Mouse (Mus musculus): ENCODE measurements at regions not wholly inside any gene's neighbourhood (a gene's known extent, or its start where the extent isn't known, plus 50 kb on each side); places are given as distances from the start of the nearest gene placed in this dataset.

DNA sequence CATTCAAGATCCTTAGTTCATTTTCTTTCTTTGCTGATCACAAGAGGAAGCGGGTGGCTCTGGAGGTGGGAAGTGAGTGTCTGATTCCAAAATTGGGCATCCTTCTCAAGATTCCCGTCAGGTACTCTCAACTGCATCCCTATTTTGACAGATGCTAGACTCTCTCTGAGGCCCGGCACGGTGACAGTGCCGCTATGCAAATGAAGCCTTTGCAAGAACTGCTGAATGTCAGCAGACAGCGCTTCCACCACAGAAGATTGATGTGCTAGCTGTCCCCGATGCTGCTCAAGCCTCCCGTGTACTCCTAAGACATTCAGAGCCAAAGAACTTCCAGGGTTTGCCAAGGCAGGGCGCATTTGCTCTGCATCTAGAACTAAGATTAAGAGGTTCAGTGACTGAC, 50.9 kb upstream of the Cpne4 start:
- no peak for DNase-seq (ENCODE audit: extremely low read depth, low read depth, low spot score)

GRCm38 (mm10) chr9:104490696-104491095, 56.4 kb upstream of the Cpne4 start:
- DNase-seq (ENCODE audit: extremely low read depth, low read depth, low spot score), result no peak

DNA sequence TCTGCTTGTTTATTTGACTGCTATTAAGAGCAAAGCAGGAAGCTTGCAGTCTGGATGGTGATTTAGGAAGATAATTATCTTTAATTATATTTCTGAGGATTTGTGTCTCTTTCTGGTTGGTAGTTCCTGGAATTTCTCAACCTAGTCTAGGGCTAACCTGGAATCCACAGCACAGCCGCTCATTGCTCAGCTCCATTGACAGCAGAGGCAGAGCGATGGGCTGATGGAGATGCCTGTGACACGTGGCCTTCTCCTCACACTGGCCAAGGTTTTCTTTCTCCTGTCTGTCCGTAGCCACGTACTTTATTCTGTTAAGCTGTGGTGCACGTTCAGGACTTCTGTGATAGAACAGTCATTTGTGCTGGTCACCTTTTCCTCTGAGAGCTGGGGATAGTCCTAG, 57.7 kb upstream of the Cpne4 start:
- no peak for DNase-seq (ENCODE audit: extremely low read depth, low read depth, low spot score)

DNA sequence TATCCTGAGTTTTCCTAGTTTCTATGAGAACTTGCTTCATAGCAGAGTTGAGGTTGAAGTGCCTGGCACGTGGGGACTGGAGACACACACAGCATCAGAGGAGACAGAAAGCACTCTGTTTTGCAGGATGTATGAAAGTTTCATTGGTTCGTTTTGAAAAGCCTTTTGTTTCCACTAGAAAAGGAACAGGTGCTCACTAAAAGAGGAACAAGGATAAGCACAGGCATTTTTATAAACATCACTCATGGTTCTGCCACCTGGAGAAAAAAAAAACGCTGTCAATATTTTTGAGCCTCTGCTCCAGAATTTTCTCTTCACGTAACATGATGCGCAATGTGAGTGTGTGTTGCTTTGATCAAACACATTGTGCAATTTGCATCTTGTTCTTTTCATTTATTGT, 64.6 kb upstream of the Cpne4 start:
- no peak for DNase-seq (ENCODE audit: extremely low read depth, low read depth, low spot score)

- no peak for DNase-seq (ENCODE audit: extremely low read depth, low read depth, low spot score)
These were observed 66.4 kb upstream of the Cpne4 start for GRCm38 (mm10) chr9:104480683-104481082.

DNA sequence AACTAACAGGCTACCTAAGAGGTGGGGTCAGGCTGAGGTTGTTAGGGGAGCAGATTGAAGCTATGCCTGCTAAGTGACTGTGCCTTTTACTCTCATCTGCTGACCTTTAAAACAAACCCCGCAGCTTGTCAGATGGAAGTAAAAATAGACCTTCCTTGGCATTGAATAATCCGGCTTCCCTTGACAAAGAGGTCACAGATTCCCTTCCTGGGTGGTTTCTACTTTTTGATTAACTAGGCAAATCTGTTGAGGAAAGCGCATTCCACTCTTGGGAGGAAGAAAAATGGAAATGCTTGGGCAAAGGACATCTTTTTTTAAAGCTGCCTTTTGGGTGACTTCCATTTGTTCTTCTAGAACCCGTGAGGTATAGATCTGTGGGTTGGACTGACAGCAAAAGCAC, 72.3 kb upstream of the Cpne4 start:
- DNase-seq (ENCODE audit: extremely low read depth, low read depth, low spot score), result no peak

DNA sequence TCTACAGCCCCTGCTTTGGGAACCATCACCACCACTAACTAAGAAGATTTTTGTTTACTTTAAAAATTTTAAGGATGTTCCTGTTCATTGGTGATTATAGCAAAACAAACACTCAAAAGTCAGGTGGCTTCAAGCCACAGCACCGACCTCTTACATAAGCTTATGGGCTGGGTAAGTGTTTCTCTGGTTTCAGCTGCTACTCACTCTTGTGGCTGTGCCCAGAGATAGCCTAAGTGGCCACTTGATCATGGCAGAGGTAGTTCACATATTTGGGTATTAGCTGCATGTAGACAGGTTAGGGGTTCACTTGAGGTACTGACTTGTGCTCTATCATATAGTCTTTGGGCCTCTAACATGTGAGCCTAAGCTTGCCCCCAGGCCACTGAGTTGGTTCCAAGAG, 79.8 kb upstream of the Cpne4 start:
- no peak for DNase-seq (ENCODE audit: extremely low read depth, low read depth, low spot score)

GRCm38 (mm10) chr9:104463701-104464100, 83.4 kb upstream of the Cpne4 start:
- DNase-seq (ENCODE audit: extremely low read depth, low read depth, low spot score), result no peak

DNA sequence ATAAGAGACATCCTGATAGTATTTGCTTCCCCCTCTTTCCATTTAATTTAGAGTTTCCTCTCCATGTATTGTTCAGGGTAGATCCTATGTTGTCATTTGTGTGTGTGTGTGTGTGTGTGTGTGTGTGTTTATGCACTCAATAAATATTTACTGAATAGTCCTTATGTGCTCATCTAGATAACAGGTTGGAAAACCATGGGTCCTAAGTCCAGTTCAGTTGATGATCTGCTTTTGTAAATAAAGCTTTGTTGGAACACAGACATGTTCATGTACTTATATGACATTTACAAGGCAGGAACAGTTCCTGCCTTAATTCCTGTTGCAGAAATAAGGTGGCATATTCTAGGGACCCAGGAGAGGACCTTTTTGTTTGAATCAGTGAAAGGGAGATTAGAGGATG, 87.0 kb upstream of the Cpne4 start:
- DNase-seq (ENCODE audit: extremely low read depth, low read depth, low spot score), result no peak

GRCm38 (mm10) chr9:104457635-104458034, 89.5 kb upstream of the Cpne4 start:
- DNase-seq (ENCODE audit: extremely low read depth, low read depth, low spot score), result no peak

GRCm38 (mm10) chr9:104448577-104449165, 98.4 kb upstream of the Cpne4 start:
- no peak for DNase-seq (ENCODE audit: extremely low read depth, low read depth, low spot score)

DNA sequence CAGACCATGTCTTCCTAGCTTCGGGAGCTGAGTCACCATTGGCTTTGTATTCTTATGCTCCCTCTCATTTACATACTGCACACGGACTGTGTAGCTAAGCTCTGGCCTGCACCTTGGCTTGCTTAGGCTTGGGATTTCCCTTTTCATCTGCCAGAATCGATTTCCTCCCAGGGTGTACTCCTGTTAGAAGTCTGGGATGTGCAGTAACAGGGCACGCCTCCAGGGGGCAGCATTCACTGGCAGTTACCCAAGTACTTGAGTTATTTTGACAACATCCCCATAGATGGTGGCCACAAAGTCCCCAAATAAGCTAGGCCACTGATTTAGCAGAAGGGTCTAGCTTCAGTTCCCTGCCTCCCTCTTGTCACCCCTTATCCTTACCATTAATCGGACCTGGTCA, 102.2 kb upstream of the Cpne4 start:
- no peak for DNase-seq (ENCODE audit: extremely low read depth, low read depth, low spot score)

DNA sequence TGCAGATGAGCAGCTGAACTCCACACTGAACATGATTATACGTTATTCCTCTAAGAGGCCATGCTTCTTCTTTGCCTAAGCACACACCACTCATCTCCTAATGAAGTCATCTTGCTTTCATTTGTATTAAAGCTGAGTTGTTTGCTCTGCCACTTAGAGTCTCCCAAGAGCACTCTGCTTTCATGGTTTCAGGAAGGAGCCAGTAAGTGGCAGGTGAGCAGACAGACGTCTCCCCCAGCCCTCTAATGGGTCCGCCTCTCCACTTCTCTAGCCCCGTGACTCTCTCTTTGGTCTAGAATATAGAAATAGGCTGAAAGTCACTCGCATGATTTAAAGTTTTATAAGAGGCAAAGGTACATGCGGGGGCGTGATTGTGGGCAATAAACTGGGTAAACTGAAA, 103.8 kb upstream of the Cpne4 start:
- DNase-seq (ENCODE audit: extremely low read depth, low read depth, low spot score), result no peak

GRCm38 (mm10) chr9:104413021-104413420, 75.5 kb upstream of the Acpp start:
- no peak for DNase-seq (ENCODE audit: extremely low read depth, low read depth, low spot score)

GRCm38 (mm10) chr9:104410211-104410610, 72.7 kb upstream of the Acpp start:
- DNase-seq (ENCODE audit: extremely low read depth, low read depth, low spot score), result no peak

- DNase-seq (ENCODE audit: extremely low read depth, low read depth, low spot score), result no peak
These were observed 71.8 kb upstream of the Acpp start for GRCm38 (mm10) chr9:104409381-104409780.

GRCm38 (mm10) chr9:104408571-104409294, 71.2 kb upstream of the Acpp start:
- DNase-seq (ENCODE audit: extremely low read depth, low read depth, low spot score), result no peak

GRCm38 (mm10) chr9:104407559-104408376, 70.2 kb upstream of the Acpp start:
- DNase-seq (ENCODE audit: extremely low read depth, low read depth, low spot score), result peak; percentile 34

- DNase-seq (ENCODE audit: extremely low read depth, low read depth, low spot score), result no peak
These were observed 69.5 kb upstream of the Acpp start for GRCm38 (mm10) chr9:104407011-104407410.

DNA sequence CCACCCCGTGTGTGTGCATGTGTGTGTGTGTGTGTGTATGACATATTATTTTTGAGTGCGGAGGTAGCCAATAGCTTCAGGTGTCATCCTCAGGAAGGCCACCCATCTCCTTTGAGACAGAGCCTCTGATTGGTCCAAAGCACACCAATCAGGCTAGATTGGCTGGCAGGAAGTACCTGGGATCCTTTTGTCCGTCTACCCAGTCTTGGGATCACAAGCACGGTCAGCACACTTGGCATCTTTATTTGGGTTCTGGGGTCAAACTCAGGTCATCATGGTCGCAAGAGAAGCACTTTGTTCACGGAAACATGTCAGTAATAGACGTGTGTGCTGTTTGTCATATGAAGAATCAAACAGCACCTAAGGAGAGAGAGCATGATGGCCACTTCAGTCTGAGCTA, 68.9 kb upstream of the Acpp start:
- no peak for DNase-seq (ENCODE audit: extremely low read depth, low read depth, low spot score)

DNA sequence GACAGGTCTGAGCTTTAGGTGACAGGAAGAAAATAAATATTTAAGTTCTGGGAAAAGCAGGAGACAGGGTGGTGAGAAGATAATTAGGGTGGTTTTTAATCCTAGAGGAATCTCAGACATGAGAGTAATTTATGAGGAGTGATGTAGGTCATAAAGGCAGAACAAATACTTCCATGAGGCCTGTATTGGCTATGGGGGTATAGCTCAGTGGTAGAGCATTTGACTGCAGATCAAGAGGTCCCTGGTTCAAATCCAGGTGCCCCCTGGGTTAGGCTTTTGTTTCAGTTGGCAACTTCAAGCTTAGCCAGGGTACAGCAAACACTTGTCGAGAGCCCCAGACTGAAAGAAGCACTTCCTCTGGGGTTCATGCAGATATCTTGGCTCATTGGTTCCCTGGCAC, 66.3 kb upstream of the Acpp start:
- no peak for DNase-seq (ENCODE audit: extremely low read depth, low read depth, low spot score)

DNA sequence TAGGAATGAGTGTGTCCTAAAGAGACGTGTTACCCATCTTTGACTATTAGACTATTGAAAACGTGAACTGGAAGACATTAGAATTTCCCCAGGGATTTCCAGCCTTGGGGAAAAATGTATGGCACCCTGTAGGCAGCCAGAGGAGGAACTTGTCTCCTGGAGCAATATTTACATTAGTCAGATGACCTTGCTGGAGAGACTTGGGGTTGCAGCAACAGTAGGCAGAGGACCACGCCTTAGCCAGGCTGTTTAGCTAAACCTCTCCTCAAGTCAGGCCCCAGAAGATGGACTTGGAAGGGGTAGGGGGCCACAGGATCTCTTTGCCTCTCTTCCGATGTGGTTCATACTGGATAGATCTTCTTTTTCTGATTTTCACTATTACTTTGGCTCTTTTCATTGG, 64.1 kb upstream of the Acpp start:
- DNase-seq (ENCODE audit: extremely low read depth, low read depth, low spot score), result no peak

Data from fat pad, adult 2 months (tissue).